Mouse (Mus musculus): ENCODE results near the gene Usmg5.

DNA sequence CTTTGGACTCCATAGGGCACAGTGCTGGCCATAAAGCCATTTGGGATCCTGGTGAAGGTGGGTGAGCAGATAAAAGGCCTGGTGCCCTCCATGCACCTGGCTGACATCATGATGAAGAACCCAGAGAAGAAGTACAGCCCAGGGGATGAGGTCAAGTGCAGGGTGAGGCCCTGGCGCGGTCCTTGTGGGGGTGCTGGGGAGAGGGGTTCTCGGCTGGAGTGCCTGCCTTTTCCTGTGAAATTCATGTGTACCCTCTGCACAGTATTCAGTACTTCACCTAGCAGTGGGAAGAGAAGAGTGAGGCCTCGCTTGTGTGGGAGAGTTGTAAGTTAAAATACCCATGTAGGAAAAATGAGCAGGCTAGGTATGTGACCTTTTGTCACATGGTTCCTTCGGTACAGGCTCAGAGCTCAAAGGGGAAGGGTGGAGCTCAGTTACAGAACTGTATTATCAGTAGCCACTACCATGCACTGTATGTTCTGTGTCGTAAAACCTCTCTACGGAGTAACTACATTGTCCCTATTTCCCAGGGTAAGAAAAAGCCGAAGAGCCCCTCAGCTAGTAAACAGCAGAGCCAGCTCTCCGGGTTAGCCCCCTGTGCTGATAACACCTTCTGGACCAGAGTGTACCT, 14.3 kb upstream of the Usmg5 start:
- TF ChIP-seq HCFC1 (IDR thresholded peaks at IDR 0.05; ENCODE audit: borderline replicate concordance, insufficient read depth, low read length), result no peak
- TF ChIP-seq MAFK (IDR thresholded peaks at IDR 0.05; ENCODE audit: insufficient read depth, low read depth, low read length), result no peak
